Mouse (Mus musculus) A20 (cell line): ENCODE data around the gene Zpld1.

Source experiments
- DNase-seq: peaks from one replicate; pipeline ENCODE4 v3.0.0-alpha.2; 2011; ENCODE audit warnings: low read depth, low spot score

Zpld1 gene

DNA sequence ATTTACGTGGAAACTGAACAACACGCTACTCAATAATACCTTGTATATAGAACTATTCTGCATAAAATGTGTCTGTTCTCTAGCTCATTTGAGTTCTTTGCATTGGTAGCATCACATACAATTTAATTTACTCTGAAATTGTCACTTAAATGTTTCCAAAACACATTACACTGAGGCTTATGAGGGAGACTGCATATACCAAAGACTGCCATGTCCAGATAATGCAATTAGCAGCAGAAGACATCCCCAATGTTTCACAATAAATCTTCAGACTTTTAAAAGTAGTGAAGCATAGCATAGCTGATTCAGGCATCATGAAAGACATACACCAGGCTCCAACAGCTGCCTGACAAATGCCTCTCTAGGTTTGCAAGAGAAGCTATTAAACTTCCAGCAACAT, at the start of gene Zpld1:
Zpld1 (minus strand) TSS at position 101 of the 400 bp plus-strand sequence.
- no peak for DNase-seq

DNA sequence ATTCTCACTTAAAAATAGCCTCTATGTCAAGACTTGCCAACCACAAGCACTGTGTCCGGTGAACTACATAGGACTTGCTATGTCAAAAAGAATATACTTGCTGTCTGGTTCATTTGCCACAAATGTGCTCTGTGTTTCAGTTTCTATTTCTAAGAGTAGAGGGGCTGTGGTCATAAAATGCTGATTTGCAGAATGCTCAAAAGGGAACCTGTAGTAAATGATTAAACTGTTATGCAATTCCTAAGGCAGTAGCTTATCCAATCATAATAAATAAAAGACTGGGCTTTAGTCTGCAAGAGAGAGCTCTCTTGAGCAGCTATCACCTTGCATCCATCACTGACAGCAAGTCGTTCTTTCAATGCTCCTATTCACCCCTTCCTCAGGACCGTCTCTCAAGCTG, 47.9 kb upstream of the Zpld1 start:
- DNase-seq, result peak; percentile 2

DNA sequence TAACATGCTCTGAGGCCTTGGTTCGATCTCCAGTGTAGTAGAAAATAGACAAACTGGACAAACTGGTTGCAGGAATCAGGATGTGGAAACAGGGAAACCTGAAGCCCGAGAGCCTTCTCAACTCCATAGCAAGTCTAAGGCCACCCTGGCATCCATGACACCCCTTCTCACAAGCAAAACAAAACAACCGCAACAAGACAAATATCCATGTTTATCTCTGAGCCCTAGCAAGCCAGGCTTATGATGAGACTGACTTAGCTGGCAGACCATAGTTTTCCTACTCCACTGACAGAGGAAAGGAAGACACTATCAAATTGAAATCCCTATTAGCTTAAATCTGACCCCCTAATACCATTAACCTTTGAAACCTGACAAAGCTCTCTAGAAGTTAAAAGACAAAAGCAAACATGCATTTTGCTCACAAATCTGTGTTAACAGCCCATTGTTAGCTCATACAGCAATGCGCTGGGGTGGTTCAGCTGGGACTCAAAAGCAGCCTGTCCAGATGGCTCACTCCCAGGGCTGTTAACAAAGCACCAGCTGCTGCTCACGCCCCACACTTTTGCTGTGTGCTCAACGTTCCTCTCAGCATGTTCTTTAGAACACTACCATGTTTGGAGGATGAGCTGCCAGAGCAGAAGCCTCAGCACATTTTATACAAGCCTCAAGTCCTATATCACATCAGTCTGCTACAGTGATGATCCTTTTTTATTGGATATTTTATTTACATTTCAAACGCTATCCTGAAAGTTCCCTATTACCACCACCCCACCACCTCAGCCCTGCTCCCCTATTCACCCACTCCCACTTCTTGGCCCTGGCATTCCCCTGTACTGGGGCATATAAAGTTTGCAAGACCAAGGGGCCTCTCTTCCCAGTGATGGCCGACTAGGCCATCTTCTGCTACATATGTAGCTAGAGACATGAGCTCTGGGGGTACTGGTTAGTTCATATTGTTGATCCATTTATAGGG, 24.0 kb upstream of the Zpld1 start:
- no peak for DNase-seq

DNA sequence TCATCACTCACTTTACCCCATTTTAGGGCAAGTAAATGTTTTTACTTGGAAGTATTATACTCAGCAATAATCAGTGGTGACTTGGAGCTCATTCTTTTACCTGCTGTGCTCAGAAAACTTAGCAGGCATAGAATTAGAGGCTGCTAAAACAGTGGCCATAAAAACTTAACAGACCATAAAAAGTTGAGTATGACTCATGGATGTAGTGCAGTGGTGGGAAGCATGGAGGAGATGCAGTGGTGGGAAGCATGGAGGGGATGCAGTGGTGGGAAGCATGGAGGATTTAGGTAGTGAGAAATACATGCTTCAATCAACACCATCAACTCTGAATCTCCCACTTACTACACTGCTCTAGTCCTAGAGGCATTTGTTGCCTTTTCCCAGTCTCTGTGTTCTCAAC, 19.2 kb upstream of the Zpld1 start:
- DNase-seq, result no peak

DNA sequence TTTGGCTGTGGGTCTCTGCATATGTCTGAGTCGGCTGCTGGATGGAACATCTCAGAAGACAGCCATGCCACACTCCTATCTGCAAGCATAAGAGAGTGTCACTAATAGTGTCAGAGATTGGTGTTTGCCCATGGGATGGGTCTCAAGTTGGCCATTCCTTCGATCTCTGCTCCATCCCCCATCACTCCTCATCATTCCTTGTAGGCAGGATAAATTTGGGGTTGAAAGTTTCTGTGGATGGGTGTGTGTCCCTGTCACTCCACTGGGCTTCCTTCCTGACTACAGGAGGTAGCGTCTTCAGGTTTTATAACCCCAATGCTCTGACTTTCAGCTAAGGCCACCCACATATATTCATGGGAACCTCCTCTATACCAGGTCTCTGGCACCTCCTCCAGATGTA, 14.3 kb upstream of the Zpld1 start:
- DNase-seq, result no peak

DNA sequence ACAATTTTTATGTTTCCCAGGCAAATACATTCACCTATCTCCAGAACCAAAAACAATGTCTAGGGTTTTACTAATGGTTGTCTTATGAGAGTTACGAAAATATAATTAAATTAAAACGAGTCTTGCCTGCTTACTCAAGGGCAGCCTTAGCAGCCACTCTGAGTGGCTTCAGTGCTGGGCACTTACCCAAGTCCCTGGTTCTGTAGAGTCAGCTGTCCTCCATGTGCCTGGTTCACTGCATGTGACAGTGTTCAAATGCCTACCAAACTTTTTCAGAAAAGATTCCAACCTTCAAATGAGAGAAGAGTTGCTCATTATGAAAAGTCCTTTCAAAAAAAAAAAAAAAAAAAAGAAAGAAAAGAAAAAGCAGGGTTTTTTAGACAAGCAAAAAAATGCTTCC, 15.1 kb downstream of the Zpld1 start:
- no peak for DNase-seq

DNA sequence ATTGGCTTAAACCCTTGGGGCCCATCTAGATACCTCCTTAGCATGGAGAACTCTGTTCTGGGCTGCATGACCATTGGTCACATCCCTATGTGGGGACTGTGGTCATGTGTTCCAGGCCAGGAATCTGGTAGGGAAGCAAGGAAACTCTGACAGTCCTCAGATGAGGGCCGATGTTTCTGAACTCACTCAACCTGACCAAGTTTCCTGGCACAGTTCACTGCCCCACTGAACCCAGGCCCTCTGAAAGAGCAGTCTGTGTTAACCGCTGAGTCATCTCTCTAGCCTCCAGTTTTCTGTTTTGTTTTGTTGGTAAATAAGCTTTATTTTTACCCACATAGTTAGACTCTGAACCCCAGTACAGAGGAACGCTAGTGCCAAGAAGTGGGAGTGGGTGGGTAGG, 20.3 kb downstream of the Zpld1 start:
- peak; percentile 2 for DNase-seq

DNA sequence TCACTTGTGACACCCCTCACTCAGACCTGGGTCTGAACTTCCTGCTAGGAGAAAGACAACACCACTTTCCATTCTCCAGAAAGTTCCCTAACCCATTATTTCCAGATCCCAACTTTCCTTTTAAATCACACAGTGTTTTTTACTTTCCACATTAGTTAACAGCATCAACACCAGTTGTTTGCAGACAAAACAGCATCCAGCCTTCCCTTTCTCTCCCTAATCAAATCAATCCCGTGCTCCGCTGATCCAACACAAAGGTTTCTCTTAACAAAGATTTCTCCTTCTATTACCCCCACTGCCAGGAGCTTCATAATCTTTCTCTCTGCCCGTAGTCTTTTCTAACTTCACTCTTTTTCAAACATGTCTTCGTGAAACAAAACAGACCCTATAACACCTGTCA, 32.5 kb downstream of the Zpld1 start:
- no peak for DNase-seq

DNA sequence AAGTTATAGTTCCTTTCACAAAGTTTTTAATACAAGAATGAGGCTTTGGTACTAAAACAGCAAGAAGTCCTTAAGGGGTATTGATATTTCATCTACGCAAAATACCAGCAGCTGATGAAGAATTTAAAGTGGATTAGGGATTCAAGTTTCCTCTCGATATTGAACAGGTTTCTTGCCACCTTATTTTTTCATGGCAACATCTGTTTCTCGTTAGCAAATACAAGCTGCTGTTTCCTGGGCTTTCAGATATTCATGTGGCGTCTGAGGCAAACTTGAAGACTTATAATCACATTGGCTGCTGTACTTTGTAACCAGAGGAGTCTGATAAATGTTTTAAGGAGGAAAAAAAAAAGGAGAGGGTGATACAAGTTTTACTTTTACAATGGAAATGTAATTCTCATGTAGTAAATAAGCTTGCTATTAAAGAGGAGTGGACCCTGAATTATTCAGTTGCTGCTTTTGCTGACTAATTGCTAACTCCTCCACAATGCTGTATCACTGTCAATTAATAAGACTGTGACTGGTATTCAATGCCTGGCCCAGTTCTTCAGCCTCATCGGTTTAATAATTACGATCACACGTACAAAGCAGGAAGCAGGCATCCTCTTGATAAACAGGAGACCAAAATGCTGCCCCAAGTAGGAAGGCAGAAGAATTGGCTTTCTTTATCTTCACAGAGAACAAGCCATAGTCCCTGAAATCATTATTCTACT, 36.8 kb downstream of the Zpld1 start:
- DNase-seq, result no peak

DNA sequence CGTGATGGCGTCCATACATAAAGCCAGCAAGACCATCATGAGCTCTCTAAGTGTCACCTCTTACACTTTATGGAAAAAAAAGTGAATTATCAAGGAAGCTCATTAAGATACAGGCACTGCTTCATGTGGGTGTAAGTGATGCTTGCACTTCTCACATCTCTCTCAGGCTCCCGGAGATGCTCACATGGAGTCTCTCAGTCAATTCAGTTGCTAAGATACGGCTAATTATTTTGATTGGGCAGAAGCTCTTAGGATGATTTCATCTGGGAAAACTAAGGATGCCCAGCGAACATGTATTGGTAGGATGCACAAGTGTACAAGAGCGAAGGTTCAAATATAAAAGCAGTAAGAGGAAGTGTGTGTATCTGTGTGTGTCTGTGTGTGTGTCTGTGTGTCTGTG, 38.1 kb downstream of the Zpld1 start:
- DNase-seq, result no peak

DNA sequence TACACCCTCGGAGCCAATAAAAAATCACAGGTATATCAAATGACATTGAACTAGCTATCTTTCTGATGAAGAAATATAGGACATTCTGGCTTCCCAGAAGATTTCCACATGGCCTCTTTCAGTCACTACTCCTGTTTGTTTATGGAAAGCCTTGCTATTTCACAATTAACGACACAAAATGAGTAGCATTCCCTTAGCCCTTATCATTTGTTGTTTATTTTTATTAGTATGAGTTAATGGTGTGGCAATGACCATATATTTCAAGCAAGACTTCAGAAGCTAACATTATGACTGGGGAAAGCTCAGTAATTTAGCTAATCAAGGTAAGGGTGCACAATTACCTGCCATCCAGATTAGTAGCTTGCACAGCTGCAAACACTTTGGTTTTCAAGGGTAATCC, 56.8 kb downstream of the Zpld1 start:
- DNase-seq, result no peak

DNA sequence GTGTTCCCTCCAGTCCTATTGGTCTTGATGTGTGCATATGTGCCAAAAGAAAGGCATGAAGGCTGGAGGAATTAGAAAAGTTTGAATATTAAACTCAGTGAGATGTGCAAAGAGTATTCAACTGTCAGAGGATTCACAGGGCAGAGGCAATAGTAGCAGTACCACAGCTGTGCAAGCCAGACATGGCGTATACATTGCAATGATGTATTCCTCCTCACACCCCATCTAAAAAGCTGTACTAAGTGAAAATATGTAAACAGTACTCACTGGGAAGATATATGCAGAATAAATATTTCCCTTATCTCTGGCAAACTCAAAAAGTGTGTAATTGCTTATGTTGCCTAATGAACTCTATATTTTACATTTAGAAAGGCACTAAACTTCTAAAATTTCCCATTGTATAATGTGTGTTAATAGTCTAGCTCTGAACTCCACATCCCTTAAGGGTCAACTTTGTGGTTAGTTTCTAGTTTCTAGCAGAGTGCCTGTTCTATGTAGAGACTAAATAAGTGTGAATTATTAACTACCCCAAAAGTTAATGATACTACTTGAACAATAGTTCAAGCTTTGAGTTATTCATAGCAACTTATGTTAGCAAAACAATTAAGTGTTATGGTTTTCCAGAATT, 68.7 kb downstream of the Zpld1 start:
- no peak for DNase-seq

DNA sequence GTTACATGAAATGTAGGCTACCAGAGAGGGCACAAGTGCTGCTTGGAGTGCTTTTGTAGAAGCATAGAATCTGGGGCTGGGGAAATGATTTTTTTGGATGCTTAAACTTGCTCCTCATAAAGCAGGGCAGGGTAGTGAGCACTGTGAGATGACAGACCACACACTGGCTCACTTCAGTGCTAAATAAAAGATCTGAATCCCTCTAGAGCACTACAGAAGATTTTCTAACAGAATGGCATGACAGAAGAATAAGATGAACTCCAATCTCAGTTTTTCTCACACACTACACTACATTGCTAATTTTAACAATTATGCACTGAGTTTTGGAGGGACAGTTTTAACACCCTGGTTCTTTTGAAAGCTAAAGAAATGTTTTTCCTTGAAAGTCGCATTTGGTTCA, 93.8 kb downstream of the Zpld1 start:
- DNase-seq, result no peak

DNA sequence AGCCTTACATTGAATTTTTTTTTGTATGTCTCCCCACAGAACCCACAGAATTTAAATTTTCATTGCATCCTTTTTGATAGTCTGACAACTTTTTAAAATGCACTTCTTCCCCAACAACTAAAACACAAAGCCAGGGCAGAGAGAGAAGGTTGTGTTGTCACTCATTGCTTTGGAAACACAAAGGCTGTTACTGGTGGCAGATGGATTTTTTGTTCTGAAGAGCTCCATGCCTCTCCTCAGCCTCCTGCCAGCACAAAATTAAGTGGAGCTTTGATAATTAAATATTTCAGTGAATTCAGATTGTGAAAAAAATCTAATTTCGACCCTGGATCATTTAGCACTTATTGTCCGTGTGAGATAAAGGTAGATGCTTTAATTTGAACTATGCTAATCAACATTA, 107.4 kb downstream of the Zpld1 start:
- no peak for DNase-seq

DNA sequence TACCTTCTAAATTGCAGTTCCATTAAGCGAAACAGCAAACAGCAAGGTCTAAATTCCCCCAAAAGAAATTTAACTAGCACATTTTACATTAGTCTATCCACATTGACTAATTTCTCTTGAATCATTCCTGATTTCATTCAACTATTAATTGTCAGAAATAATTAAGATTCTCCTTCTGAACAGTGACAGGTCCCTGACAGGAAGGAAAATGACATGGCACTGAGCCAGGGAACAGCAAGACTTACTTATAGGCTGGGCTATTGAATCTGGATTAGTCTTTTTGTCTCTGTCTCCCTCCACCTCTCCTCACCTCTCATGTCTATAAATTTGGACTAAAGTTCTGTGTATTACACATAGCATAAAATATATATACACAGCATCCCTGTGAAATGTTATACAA, 112.4 kb downstream of the Zpld1 start:
- DNase-seq, result no peak
